Mouse (Mus musculus) liver, embryonic 12.5 days (tissue): Measurements from ENCODE around the gene Aff1. TPM values are rescaled to one million over a fixed set of nuclear protein-coding genes. Genes with fewer than 3 reads are reported as not detected.

ENCODE experiments used
- ATAC-seq: fragments of 200-750 bp; cut with Nextera tagmentation; 2 replicates; pipeline ENCODE4 v1.8.0; 2017; ENCODE audit warnings: moderate number of reproducible peaks, mild to moderate bottlenecking, moderate library complexity
- H3K27ac ChIP-seq: fragments of 300-500 bp; sonication (generic); 2 replicates; pipeline ENCODE4 v1.5.1; 2016; ENCODE audit warnings: mild to moderate bottlenecking
- H3K27me3 ChIP-seq: fragments of 300-500 bp; sonication (generic); replicated peaks from 2 replicates; pipeline ENCODE4 v1.6.1; 2016; ENCODE audit warnings: mild to moderate bottlenecking, moderate library complexity
- H3K36me3 ChIP-seq: fragments of 300-500 bp; sonication (generic); 2 replicates; pipeline ENCODE4 v1.6.1; 2016; ENCODE audit warnings: mild to moderate bottlenecking, moderate library complexity
- H3K4me1 ChIP-seq: fragments of 300-500 bp; sonication (generic); 2 replicates; pipeline ENCODE4 v1.6.1; 2016
- H3K4me2 ChIP-seq: fragments of 300-500 bp; sonication (generic); 2 replicates; pipeline ENCODE4 v1.6.1; 2016; ENCODE audit warnings: mild to moderate bottlenecking, moderate library complexity
- H3K4me3 ChIP-seq: fragments of 300-500 bp; sonication (generic); 2 replicates; pipeline ENCODE4 v1.5.1; 2016; ENCODE audit warnings: mild to moderate bottlenecking, moderate library complexity
- H3K9ac ChIP-seq: fragments of 300-500 bp; sonication (generic); 2 replicates; pipeline ENCODE4 v1.6.1; 2016; ENCODE audit warnings: mild to moderate bottlenecking, moderate library complexity
- H3K9me3 ChIP-seq: fragments of 300-500 bp; sonication (generic); replicated peaks from 2 replicates; pipeline ENCODE4 v1.6.1; 2016; ENCODE audit warnings: mild to moderate bottlenecking, moderate library complexity
- WGBS: fragments of 180-500 bp; shearing (Covaris S2); methylation state at CpG from one replicate; pipeline ENCODE4 v1.1.7; 2016; ENCODE audit not compliant: insufficient replicate concordance; 5-methylcytosine and 5-hydroxymethylcytosine counted together
- polyA plus RNA-seq: library from polyadenylated mRNA; unstranded; fragments of >200 nt; fragmentation: Nextera tagmentation; extraction: Ambion mirVana; gene quantifications from 2 replicates; pipeline ENCODE4 v1.2.1, GENCODE M21; 2016

Aff1 gene
- polyA plus RNA-seq, 1 experiment from 2014 or later: 17.0 TPM

GRCm38 (mm10) chr5:103741443-103741842 lies 49.3 kb downstream of the Aff1 start:
- Histone ChIP-seq H3K4me2 (peak overlapping the region; percentile 61), H3K27me3 (no peaks in the 10 kb centered on the region), H3K4me3 (no peak overlapping the region), H3K9ac (peak overlapping the region; percentile 63), H3K9me3 (no peaks in the 10 kb centered on the region), H3K27ac (peak overlapping the region; percentile 97), H3K36me3 (no peaks in the 10 kb centered on the region), H3K4me1 (peaks cover 98% of the 10 kb centered on the region)
- 19% methylated on average over 1 of the region's 1 CpGs for WGBS
- no peak for ATAC-seq

GRCm38 (mm10) chr5:103741992-103742391 lies 49.8 kb downstream of the Aff1 start:
- peak; percentile 86 for ATAC-seq
- H3K4me2 ChIP-seq: peak overlapping the region; percentile 61
- WGBS: 11% methylated on average over 2 of the region's 2 CpGs
- no peak overlapping the region for H3K4me3 ChIP-seq
- H3K9me3 ChIP-seq: no peaks in the 10 kb centered on the region
- no peaks in the 10 kb centered on the region for H3K36me3 ChIP-seq
- H3K27ac ChIP-seq: peak overlapping the region; percentile 97
- no peaks in the 10 kb centered on the region for H3K27me3 ChIP-seq
- peak overlapping the region; percentile 63 for H3K9ac ChIP-seq
- H3K4me1 ChIP-seq: peaks cover 98% of the 10 kb centered on the region

- no peaks in the 10 kb centered on the region for H3K27me3 ChIP-seq
- H3K4me2 ChIP-seq: peak overlapping the region; percentile 33
- H3K4me3 ChIP-seq: no peak overlapping the region
- 43% methylated on average over 6 of the region's 6 CpGs for WGBS
- H3K9me3 ChIP-seq: no peaks in the 10 kb centered on the region
- peak overlapping the region; percentile 77 for H3K27ac ChIP-seq
- H3K36me3 ChIP-seq: no peaks in the 10 kb centered on the region
- peak; percentile 18; the same call in 1 of the 2 replicates for ATAC-seq
- H3K4me1 ChIP-seq: peaks cover 91% of the 10 kb centered on the region
- peak overlapping the region; percentile 39; the same call in 1 of the 2 replicates for H3K9ac ChIP-seq
Measured at GRCm38 (mm10) chr5:103744531-103744930, 52.4 kb downstream of the Aff1 start.

GRCm38 (mm10) chr5:103745635-103746034 lies 53.5 kb downstream of the Aff1 start:
- ATAC-seq: peak; percentile 78
- peak overlapping the region; percentile 59 for H3K9ac ChIP-seq

GRCm38 (mm10) chr5:103746561-103747085 lies 54.4 kb downstream of the Aff1 start:
- WGBS: 74% methylated on average over 3 of the region's 3 CpGs
- H3K4me3 ChIP-seq: no peak overlapping the region
- H3K4me1 ChIP-seq: peaks cover 82% of the 10 kb centered on the region
- no peaks in the 10 kb centered on the region for H3K9me3 ChIP-seq
- H3K36me3 ChIP-seq: no peaks in the 10 kb centered on the region
- no peak overlapping the region for H3K9ac ChIP-seq
- ATAC-seq: no peak
- H3K27ac ChIP-seq: peak overlapping the region; percentile 85
- H3K4me2 ChIP-seq: no peak overlapping the region
- H3K27me3 ChIP-seq: no peaks in the 10 kb centered on the region

More at GRCm38 (mm10) chr5:103745635-103746034, 53.5 kb downstream of the Aff1 start:
- Histone ChIP-seq H3K36me3 (no peaks in the 10 kb centered on the region), H3K4me1 (peaks cover 89% of the 10 kb centered on the region), H3K9me3 (no peaks in the 10 kb centered on the region), H3K4me2 (peak overlapping the region; percentile 48), H3K4me3 (no peak overlapping the region), H3K27ac (peak overlapping the region; percentile 85), H3K27me3 (no peaks in the 10 kb centered on the region)
- 10% methylated on average over 1 of the region's 1 CpGs for WGBS

- H3K4me2 ChIP-seq: no peak overlapping the region
- peaks cover 79% of the 10 kb centered on the region for H3K4me1 ChIP-seq
- no peak for ATAC-seq
- H3K27ac ChIP-seq: peak overlapping the region; percentile 85; the same call in 1 of the 2 replicates
- H3K4me3 ChIP-seq: no peak overlapping the region
- H3K9me3 ChIP-seq: no peaks in the 10 kb centered on the region
- WGBS: 71% methylated on average over 2 of the region's 2 CpGs
- H3K36me3 ChIP-seq: no peaks in the 10 kb centered on the region
- H3K27me3 ChIP-seq: no peaks in the 10 kb centered on the region
- no peak overlapping the region for H3K9ac ChIP-seq
Measured at GRCm38 (mm10) chr5:103747098-103747497, 54.9 kb downstream of the Aff1 start.

- no peaks in the 10 kb centered on the region for H3K36me3 ChIP-seq
- ATAC-seq: no peak
- H3K9me3 ChIP-seq: no peaks in the 10 kb centered on the region
- no peaks in the 10 kb centered on the region for H3K27me3 ChIP-seq
- H3K9ac ChIP-seq: no peak overlapping the region
- H3K4me3 ChIP-seq: no peak overlapping the region
- H3K4me2 ChIP-seq: no peak overlapping the region
- H3K27ac ChIP-seq: peak overlapping the region; percentile 41
- peaks cover 78% of the 10 kb centered on the region for H3K4me1 ChIP-seq
Measured at GRCm38 (mm10) chr5:103748343-103748742, 56.2 kb downstream of the Aff1 start.

GRCm38 (mm10) chr5:103749465-103750285 lies 57.5 kb downstream of the Aff1 start:
- no peak overlapping the region for H3K9ac ChIP-seq
- peak overlapping the region; percentile 69; the same call in 1 of the 2 replicates for H3K27ac ChIP-seq
- H3K9me3 ChIP-seq: no peaks in the 10 kb centered on the region
- no peaks in the 10 kb centered on the region for H3K36me3 ChIP-seq
- no peak overlapping the region for H3K4me2 ChIP-seq
- H3K4me3 ChIP-seq: no peak overlapping the region
- whole genome bisulfite sequencing: 74% methylated on average over 7 of the region's 7 CpGs
- peaks cover 65% of the 10 kb centered on the region for H3K4me1 ChIP-seq
- no peak for ATAC-seq
- H3K27me3 ChIP-seq: no peaks in the 10 kb centered on the region

- Histone ChIP-seq H3K9me3 (no peaks in the 10 kb centered on the region), H3K4me3 (peak overlapping the region; percentile 83), H3K36me3 (peaks cover 20% of the 10 kb centered on the region), H3K4me2 (peak overlapping the region; percentile 95), H3K27me3 (no peaks in the 10 kb centered on the region), H3K27ac (peak overlapping the region; percentile 100), H3K4me1 (peaks cover 56% of the 10 kb centered on the region), H3K9ac (peak overlapping the region; percentile 94)
- peak; percentile 64 for ATAC-seq
- under 1% methylated on average over 23 of the region's 23 CpGs for WGBS
Measured at GRCm38 (mm10) chr5:103752665-103753510, 60.7 kb downstream of the Aff1 start.

GRCm38 (mm10) chr5:103753511-103754329 lies 61.5 kb downstream of the Aff1 start:
- no peaks in the 10 kb centered on the region for H3K27me3 ChIP-seq
- H3K4me1 ChIP-seq: peaks cover 60% of the 10 kb centered on the region
- 3% methylated on average over 83 of the region's 86 CpGs for WGBS
- H3K4me3 ChIP-seq: peak overlapping the region; percentile 83
- peak overlapping the region; percentile 95 for H3K4me2 ChIP-seq
- H3K9ac ChIP-seq: peak overlapping the region; percentile 94
- no peaks in the 10 kb centered on the region for H3K9me3 ChIP-seq
- peak overlapping the region; percentile 100 for H3K27ac ChIP-seq
- H3K36me3 ChIP-seq: peaks cover 20% of the 10 kb centered on the region
- ATAC-seq: peak; percentile 92
